Mouse (Mus musculus): ENCODE measurements around the gene Cadm3. TPM values are rescaled to one million over a fixed set of nuclear protein-coding genes. Genes with fewer than 3 reads are reported as not detected.

Gene Cadm3
- polyA plus RNA-seq, 1 experiment from 2014 or later = 1.5 TPM

DNA sequence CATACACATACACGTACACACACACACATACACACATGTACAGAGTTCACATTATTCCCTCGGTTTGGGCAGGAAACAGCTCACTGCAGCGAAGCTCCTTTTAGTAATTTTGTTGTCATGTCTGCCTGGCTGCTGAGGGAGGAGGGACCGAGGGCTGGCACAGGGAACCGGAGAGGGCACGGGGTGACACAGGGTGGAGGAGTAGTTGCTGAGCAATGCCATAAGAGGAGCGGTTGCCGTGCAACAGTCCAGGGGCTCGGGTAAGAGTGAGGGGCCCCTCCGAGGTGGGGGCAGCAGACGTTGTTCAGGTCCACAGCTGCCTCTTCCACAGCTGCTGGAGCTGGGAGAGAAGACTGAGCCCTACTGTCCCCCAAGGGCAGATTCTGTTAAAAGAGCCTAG lies 31.6 kb downstream of the Cadm3 start:
- no peak for DNase-seq
- no peaks in the 10 kb centered on the region for H3K36me3 ChIP-seq
- no peak for ATAC-seq (ENCODE audit: low read depth)
- H3K4me2 ChIP-seq = peak overlapping the region; percentile 78
- peak overlapping the region; percentile 98 for H3K27ac ChIP-seq
- WGBS (ENCODE audit: insufficient replicate concordance) = 70% methylated on average over 11 of the region's 11 CpGs
- peaks cover 80% of the 10 kb centered on the region for H3K4me1 ChIP-seq (replicated peaks)
- no peaks in the 10 kb centered on the region for H3K9me3 ChIP-seq (replicated peaks)
- H3K9ac ChIP-seq = peak overlapping the region; percentile 89
- no peaks in the 10 kb centered on the region for H3K27me3 ChIP-seq
- H3K4me3 ChIP-seq (replicated peaks) = peak overlapping the region; percentile 78

DNA sequence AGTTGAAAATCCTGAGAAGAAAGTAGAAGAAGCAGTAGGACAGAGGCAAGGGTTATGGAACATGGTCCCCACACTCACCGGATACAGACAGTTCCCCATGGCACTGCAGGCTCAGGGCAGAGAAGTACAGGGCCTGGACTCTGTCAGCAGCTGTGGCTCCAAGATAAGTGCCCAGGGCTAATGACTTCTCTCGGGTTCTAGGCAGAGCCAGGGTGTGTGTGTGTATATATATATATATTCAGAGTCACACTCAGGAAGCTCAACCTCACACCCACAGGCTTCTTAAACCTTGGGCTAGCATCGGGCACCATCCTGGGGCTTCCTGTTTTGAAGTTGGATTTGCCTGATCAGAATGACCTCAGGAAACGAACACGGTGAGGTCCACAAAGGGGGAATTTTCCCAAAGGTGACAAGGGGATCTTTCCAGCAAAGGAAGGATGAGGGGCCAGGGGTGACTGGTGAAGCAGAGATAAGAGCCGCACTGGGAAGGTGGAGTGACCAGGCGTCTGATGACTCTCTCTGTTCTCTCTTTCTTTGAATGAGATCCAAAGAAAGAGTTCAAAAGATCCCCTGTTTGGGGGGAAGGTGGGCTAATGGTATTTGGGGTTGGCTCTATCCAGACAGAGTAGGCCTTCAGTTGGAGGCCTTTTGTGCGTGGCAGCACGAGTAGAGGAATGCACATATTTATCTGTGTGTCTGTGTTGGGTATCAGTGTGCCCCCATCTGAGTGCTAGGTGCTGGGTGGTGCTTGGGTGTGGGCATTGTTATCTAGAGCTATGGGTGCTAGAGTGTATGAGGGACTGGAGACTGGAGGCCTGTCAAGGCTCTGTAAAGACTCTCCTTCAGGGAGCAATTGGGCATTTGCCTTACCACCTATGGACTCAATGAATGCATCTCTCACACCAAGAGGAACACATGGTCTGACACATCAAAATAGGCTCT lies 33.9 kb downstream of the Cadm3 start, which contains the start of gene Ackr1:
Gene Ackr1 (minus strand): TSS at position 439 of the 942 bp plus-strand sequence.
- WGBS (ENCODE audit: insufficient replicate concordance) = 8% methylated on average over 9 of the region's 9 CpGs
- H3K9me3 ChIP-seq (replicated peaks) = no peaks in the 10 kb centered on the region
- peak within 1 kb of the TSS; percentile 89 for H3K9ac ChIP-seq
- DNase-seq = peak; percentile 78
- peak within 1 kb of the TSS; percentile 98 for H3K27ac ChIP-seq
- H3K27me3 ChIP-seq = no peaks in the 10 kb centered on the region
- H3K4me3 ChIP-seq (replicated peaks) = peak within 1 kb of the TSS; percentile 78
- H3K36me3 ChIP-seq = no peaks in the 10 kb centered on the region
- peak; percentile 90 for ATAC-seq (ENCODE audit: low read depth)
- H3K4me2 ChIP-seq = peak within 1 kb of the TSS; percentile 78
- H3K4me1 ChIP-seq (replicated peaks) = peaks cover 83% of the 10 kb centered on the region

DNA sequence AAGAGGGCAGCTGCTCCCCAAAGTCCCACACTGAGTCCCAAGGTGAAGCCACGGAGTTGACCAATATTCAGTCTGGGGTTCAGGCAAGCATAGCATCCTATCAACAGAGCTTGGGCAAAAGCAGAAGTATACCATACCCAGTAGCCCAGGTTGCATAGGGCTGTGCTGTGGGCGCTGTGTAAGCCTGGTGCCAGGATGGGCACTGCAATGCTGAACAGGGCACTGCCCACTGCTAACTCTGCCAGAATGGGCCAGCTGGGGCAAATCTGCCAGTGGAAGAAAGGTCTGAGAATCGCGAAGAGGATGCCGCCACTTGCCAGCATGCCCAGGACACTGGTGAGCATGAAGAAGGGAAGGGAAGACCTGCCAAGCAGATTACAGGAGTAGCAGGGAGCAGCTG lies 35.1 kb downstream of the Cadm3 start:
- H3K4me1 ChIP-seq (replicated peaks) = peaks cover 88% of the 10 kb centered on the region
- H3K36me3 ChIP-seq = no peaks in the 10 kb centered on the region
- H3K27me3 ChIP-seq = no peaks in the 10 kb centered on the region
- peak overlapping the region; percentile 78 for H3K4me2 ChIP-seq
- ATAC-seq (ENCODE audit: low read depth) = no peak
- peak overlapping the region; percentile 78 for H3K4me3 ChIP-seq (replicated peaks)
- H3K27ac ChIP-seq = peak overlapping the region; percentile 98
- WGBS (ENCODE audit: insufficient replicate concordance) = 73% methylated on average over 5 of the region's 5 CpGs
- no peaks in the 10 kb centered on the region for H3K9me3 ChIP-seq (replicated peaks)
- DNase-seq = no peak
- H3K9ac ChIP-seq = peak overlapping the region; percentile 89

DNA sequence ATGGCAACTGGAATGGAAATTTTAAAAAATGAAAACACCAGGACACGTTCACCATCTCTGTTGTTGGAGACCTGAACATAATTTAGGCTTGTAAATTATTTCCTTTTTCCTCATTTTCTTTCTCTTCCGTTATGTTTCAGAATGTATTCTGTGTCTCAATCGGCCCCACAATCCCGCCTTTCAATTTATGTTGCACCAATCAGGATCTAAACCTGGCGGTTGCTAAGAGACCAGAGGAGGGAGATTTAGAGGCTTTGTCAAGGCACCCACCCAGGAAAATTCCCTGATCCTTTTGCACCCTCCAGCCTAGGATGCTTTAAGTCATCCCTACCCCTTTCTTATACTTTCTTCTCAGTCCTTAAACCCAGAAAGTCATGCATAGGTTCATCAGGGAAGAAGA lies 37.8 kb downstream of the Cadm3 start:
- Histone ChIP-seq H3K27ac (peak overlapping the region; percentile 98), H3K4me1 (replicated peaks) (peaks cover 90% of the 10 kb centered on the region), H3K4me3 (replicated peaks) (peak overlapping the region; percentile 78), H3K9me3 (replicated peaks) (no peaks in the 10 kb centered on the region), H3K9ac (peak overlapping the region; percentile 89), H3K27me3 (no peaks in the 10 kb centered on the region), H3K4me2 (peak overlapping the region; percentile 78), H3K36me3 (no peaks in the 10 kb centered on the region)
- ATAC-seq (ENCODE audit: low read depth) (no peak), DNase-seq (no peak)
- WGBS (ENCODE audit: insufficient replicate concordance) = 55% methylated on average over 5 of the region's 5 CpGs

DNA sequence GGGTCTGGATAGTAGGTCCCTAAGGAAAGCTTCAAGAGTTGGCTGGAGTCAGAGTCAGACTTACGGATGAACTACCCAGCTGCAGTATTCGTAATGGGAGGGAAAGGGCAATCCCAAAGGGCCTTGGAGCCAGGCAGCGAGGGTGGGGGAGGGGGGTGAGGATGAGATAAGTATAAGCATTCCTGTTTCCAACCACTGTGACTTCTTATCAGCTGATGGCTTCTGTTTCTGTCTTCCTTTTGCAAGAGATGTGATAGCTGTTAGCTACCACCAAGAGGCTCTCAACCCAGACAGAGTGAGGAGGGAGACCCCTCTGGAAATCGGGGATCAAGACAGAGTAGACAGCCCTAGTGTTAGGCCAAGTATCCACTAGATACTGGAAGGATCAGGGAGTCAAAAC lies 38.3 kb downstream of the Cadm3 start:
- ATAC-seq (ENCODE audit: low read depth) = peak; percentile 39
- peak; percentile 68 for DNase-seq
- Histone ChIP-seq H3K27ac (peak overlapping the region; percentile 98), H3K27me3 (no peaks in the 10 kb centered on the region), H3K9ac (peak overlapping the region; percentile 89), H3K4me3 (replicated peaks) (peak overlapping the region; percentile 78), H3K9me3 (replicated peaks) (no peaks in the 10 kb centered on the region), H3K4me2 (peak overlapping the region; percentile 78), H3K4me1 (replicated peaks) (peaks cover 88% of the 10 kb centered on the region), H3K36me3 (no peaks in the 10 kb centered on the region)
- WGBS (ENCODE audit: insufficient replicate concordance) = 6% methylated on average over 4 of the region's 4 CpGs

DNA sequence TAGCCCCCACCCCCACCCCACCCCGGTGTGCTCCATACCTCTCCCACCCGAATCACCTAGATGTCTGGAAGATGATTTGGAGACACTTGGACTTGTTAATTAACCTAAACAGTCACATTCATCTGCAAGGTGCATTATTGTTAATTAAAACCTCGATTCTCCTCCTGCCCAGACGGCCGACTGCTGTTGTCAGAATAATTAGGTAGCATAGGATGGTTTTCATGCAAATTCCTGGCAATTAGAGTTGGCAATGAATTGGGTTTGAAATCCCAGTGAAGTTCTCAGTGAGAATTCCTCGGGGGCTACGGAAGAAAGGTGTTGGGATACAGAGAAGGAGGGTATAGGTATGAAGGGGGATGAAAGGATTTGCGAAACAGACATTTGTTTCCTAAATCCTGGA lies 39.0 kb downstream of the Cadm3 start:
- no peaks in the 10 kb centered on the region for H3K36me3 ChIP-seq
- H3K4me2 ChIP-seq = peak overlapping the region; percentile 78
- peaks cover 81% of the 10 kb centered on the region for H3K4me1 ChIP-seq (replicated peaks)
- H3K27me3 ChIP-seq = no peaks in the 10 kb centered on the region
- H3K9ac ChIP-seq = peak overlapping the region; percentile 89
- ATAC-seq (ENCODE audit: low read depth) (no peak), DNase-seq (no peak)
- no peaks in the 10 kb centered on the region for H3K9me3 ChIP-seq (replicated peaks)
- peak overlapping the region; percentile 98 for H3K27ac ChIP-seq
- WGBS (ENCODE audit: insufficient replicate concordance) = 75% methylated on average over 8 of the region's 8 CpGs
- peak overlapping the region; percentile 78 for H3K4me3 ChIP-seq (replicated peaks)

DNA sequence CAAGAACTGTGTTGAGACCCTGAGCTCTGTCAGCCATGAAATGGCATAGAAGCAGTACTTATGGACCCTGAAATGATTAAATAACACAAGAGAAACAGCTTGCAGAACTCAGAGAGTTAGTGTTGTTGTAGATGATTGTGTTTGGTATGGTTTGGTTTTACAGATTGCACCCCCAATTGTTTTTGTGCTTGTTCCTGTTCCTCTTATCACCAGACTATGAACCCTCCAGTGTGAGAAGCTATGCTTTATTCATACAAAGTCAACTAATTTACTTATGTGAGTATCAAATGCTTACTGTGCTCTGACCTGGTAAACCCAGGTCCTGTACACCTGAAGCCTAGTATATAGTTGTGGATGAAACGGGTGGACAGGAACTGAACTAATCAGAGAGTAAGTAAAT lies 40.9 kb downstream of the Cadm3 start:
- Histone ChIP-seq H3K4me1 (replicated peaks) (peaks cover 69% of the 10 kb centered on the region), H3K27ac (peak overlapping the region; percentile 9), H3K9ac (no peak overlapping the region), H3K27me3 (no peaks in the 10 kb centered on the region), H3K36me3 (no peaks in the 10 kb centered on the region), H3K9me3 (replicated peaks) (no peaks in the 10 kb centered on the region), H3K4me3 (replicated peaks) (no peak overlapping the region), H3K4me2 (0 out of 2 replicates have a peak overlapping the region, but pooled peaks have one; percentile 29)
- ATAC-seq (ENCODE audit: low read depth) (no peak), DNase-seq (no peak)
- 59% methylated on average over 1 of the region's 1 CpGs for WGBS (ENCODE audit: insufficient replicate concordance)

DNA sequence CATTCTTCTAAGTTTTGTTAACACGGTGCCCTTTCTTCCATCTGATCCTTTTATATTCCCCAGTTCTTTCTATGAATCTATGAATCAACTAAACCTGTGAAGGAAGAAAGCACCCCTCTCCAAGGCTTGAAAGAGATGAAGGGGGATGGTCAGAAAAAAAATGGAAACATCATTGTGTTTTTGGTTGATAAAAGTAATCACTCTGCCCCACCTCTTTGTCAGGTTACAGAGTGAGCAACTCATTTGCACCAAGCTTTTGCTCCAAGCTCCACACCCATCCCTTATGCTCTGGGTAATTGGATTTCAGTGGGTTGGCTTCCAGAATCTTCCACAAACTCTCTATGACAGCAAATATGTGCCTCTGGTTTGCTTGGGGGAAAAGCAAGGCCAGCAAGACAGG lies 42.1 kb downstream of the Cadm3 start:
- H3K4me3 ChIP-seq (replicated peaks) = no peak overlapping the region
- DNase-seq = peak; percentile 41
- H3K27ac ChIP-seq = peak overlapping the region; percentile 69
- ATAC-seq (ENCODE audit: low read depth) = peak; percentile 52
- WGBS (ENCODE audit: insufficient replicate concordance) = 91% methylated on average over 1 of the region's 1 CpGs
- H3K27me3 ChIP-seq = no peaks in the 10 kb centered on the region
- no peaks in the 10 kb centered on the region for H3K9me3 ChIP-seq (replicated peaks)
- H3K4me2 ChIP-seq = peak overlapping the region; percentile 38; the same call in 1 of the 2 replicates
- peak overlapping the region; percentile 42; the same call in 1 of the 2 replicates for H3K9ac ChIP-seq
- H3K36me3 ChIP-seq = no peaks in the 10 kb centered on the region
- H3K4me1 ChIP-seq (replicated peaks) = peaks cover 59% of the 10 kb centered on the region

DNA sequence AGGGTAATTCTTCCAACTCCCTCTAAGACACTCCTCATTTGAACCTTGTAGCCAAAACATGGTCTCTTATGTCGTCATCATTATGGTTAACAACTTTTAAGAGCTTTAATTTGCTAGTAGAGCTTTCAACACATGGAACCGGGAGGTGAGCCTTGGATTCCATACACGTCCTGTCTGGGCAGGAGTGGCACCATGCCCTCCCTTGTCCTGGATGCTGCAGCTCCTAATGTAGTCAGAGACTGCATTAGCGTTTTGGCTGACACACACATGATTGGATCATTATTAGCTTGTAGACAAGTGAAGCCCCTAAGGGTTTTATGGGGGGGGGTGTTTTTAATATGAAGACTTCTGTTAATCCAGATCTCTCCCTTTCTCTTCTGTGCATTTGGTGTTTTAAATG lies 42.5 kb downstream of the Cadm3 start:
- Histone ChIP-seq H3K4me3 (replicated peaks) (no peak overlapping the region), H3K4me2 (no peak overlapping the region), H3K27me3 (no peaks in the 10 kb centered on the region), H3K9ac (no peak overlapping the region), H3K36me3 (no peaks in the 10 kb centered on the region), H3K9me3 (replicated peaks) (no peaks in the 10 kb centered on the region), H3K27ac (peak overlapping the region; percentile 69), H3K4me1 (replicated peaks) (peaks cover 55% of the 10 kb centered on the region)
- 54% methylated on average over 4 of the region's 4 CpGs for WGBS (ENCODE audit: insufficient replicate concordance)
- no peak for DNase-seq
- no peak for ATAC-seq (ENCODE audit: low read depth)

DNA sequence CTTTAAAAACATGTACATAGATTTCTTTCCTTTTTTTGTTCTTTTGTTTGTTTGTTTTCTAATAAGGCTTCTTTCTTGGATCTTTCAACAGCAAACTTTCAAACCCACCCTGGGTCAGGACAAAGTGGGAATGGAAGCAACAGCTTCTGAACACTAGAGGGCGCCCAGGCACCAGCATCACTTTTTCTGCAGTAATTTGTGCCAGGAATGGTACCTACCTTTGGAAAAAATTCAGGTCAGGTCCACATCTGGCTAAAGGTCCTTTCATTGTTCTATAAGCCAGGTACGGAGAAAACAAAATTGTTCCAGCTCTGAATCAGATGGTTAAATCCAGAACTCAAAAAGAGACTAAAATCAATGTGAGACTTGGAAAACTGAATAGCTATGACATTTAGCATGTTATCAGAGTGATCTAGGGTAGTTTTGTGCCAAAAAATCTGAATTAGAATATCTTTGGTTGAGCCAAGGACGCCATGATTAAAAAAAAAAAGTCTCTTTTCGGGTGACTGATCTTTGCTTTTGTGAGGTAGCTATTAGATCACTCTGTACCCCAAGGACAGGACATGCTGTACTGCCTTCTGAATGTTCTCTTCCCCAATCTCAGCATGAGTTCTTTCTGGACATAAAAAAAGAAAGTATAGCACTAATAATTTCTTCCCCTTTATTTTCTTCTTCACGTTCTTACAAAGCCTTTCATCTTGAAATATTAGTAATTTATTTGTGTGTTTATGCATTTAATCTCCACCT lies 43.5 kb downstream of the Cadm3 start:
- WGBS (ENCODE audit: insufficient replicate concordance) = 18% methylated on average over 5 of the region's 5 CpGs
- ATAC-seq (ENCODE audit: low read depth) = no peak
- peak overlapping the region; percentile 10; the same call in 1 of the 2 replicates for H3K27ac ChIP-seq
- H3K27me3 ChIP-seq = no peaks in the 10 kb centered on the region
- H3K9me3 ChIP-seq (replicated peaks) = no peaks in the 10 kb centered on the region
- no peaks in the 10 kb centered on the region for H3K36me3 ChIP-seq
- no peak overlapping the region for H3K4me2 ChIP-seq
- no peak overlapping the region for H3K4me3 ChIP-seq (replicated peaks)
- no peak for DNase-seq
- H3K4me1 ChIP-seq (replicated peaks) = peaks cover 46% of the 10 kb centered on the region
- no peak overlapping the region for H3K9ac ChIP-seq

DNA sequence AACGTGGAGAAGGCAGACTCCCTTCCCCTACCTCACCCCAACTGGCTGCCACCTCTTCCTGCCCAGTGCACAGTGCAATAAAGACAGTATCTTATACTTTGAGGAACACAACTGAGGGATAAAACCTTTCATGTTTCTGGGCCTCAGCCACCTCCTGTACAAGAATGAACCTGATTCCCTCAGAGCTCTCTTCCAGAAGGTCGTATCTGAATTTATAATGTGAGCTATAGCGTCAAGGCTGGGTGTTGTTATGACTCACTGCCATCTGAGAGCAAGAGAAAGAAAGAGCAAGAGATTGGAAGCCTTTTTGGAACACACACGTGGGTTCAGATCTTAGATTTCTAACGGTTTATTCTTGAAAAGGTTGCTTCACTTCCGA lies 45.3 kb downstream of the Cadm3 start:
- no peak for ATAC-seq (ENCODE audit: low read depth)
- Histone ChIP-seq H3K36me3 (no peaks in the 10 kb centered on the region), H3K9me3 (replicated peaks) (no peaks in the 10 kb centered on the region), H3K4me3 (replicated peaks) (no peak overlapping the region), H3K4me2 (no peak overlapping the region), H3K9ac (no peak overlapping the region), H3K27me3 (no peaks in the 10 kb centered on the region), H3K4me1 (replicated peaks) (peaks cover 35% of the 10 kb centered on the region), H3K27ac (no peak overlapping the region)
- 59% methylated on average over 6 of the region's 6 CpGs for WGBS (ENCODE audit: insufficient replicate concordance)
- no peak for DNase-seq

Measured in liver, embryonic 13.5 days (tissue).